Mouse (Mus musculus) gastrocnemius, adult 18-20 months (tissue): ENCODE results near the gene Rap1gap. TPM values are rescaled to one million over a fixed set of nuclear protein-coding genes. Genes with fewer than 3 reads are reported as not detected.

Source experiments
- DNase-seq: peaks from one replicate; pipeline ENCODE4 v3.0.0; 2021; ENCODE audit warnings: low spot score
- total RNA-seq, 2 experiments: library from RNA; stranded (reverse); gene quantifications; 2 replicates each; pipeline ENCODE4 v1.2.3; 2021

The Rap1gap gene
- total RNA-seq, 2 experiments from 2014 or later = 8.3 to 10.2 TPM

DNA sequence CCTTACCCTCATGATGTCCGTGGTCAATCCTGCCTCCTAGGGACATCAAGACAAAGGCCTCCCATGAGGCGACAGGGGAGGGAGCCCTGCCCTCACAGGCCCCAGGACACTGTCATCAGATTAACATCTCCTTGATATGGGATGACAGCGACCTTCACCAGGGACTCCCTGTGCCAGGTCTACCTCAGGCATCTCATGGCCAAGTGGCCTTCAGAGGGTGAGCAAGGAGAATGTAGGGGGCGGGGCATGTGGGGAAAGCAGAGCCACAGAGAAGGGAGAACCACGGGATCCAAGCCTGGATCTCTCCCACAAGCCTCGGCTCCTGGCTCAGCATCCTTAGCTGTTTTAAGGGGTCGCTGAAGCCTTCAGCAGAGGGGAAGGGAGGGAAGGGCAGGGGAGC is 79.3 kb downstream of the Rap1gap start:
- no peak for DNase-seq

- DNase-seq = no peak
Measured at GRCm38 (mm10) chr4:137744433-137744918, 80.0 kb downstream of the Rap1gap start.

GRCm38 (mm10) chr4:137747091-137747490 is 82.6 kb downstream of the Rap1gap start:
- no peak for DNase-seq

GRCm38 (mm10) chr4:137747590-137747989 is 83.1 kb downstream of the Rap1gap start:
- DNase-seq = no peak

GRCm38 (mm10) chr4:137748726-137749125 is 84.2 kb downstream of the Rap1gap start:
- no peak for DNase-seq

DNA sequence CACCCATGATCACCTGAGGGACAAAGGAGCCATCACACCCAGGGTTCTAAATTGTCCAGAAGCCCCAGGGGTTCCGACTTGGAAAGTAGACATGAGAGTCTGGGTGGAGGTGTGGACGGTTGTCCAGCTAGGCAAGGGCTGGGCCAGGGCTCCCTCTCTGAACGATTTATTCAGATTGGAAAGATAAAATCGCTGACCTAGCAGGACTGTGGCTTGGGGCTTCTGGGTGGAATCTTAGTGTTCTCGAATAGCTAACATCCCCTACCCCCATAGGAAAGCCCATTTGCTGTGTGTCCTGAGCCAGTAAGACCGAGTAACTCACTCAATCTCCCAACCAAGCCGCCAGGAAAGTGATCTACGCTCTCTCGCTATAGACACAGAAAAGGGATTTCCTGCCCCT is 85.2 kb downstream of the Rap1gap start:
- DNase-seq = no peak

- DNase-seq = no peak
Measured at GRCm38 (mm10) chr4:137750121-137750520, 85.6 kb downstream of the Rap1gap start.

DNA sequence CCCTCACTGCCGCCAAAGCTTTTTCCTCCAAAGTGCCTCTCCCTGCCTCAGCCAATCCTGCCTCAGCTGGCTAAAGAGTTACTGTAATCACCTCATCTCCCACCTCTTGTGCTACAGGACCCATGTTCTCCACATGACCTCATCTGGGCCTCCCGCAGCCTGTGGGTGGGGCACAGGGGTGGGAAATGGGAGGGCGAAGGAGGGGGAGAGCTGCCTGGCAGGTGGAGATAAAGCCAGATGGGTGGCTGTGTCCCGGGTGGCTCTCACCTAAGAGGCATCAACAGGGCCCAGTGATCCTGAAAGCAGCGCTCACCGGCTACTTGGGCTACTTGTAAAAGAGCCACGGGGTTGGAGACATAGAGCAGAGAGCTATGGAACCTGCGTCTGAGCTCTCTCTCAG is 86.8 kb downstream of the Rap1gap start:
- no peak for DNase-seq

GRCm38 (mm10) chr4:137751717-137752116 is 87.2 kb downstream of the Rap1gap start:
- no peak for DNase-seq

DNA sequence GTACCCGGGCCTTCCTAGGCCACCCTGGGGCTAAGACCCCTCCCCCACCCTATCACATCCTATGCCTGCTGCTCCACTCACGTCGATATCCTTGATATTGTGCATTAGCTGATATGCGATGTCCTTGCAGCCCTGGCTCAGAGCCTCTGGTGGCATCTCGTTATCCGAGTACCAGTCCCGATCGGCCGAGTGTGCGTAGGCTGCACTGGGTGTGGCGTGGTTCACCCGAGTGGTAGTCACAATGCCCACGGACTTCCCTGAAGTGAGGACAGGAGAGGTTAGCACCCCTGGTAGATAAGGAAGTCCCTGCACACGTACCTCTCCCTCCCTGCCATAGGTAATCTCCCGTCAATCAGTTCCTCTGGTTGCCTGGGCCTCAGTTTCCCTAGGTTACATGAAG is 87.9 kb downstream of the Rap1gap start:
- DNase-seq = no peak

GRCm38 (mm10) chr4:137753199-137753598 is 88.7 kb downstream of the Rap1gap start:
- no peak for DNase-seq

- DNase-seq = no peak
Measured at GRCm38 (mm10) chr4:137754446-137754845, 89.9 kb downstream of the Rap1gap start.

DNA sequence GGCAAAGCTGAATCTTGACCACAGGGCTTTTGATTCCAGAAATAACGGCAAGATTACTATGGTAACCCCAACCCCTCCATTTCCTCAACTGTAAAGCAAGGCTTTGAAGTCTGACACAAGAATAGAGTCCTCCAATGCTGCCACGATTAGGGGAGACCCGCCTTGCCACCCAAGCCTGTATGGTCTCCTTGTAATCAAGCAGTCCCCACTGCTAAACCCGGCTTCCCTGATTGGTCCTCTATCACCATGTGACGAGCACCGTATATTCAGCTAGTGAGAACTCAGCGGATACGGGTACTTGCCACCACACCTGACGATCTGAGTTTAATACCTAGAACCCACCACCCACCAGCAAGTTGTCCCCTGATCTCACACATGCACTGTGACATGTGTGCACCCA is 98.4 kb downstream of the Rap1gap start:
- DNase-seq = no peak

- DNase-seq = no peak
Measured at GRCm38 (mm10) chr4:137763920-137764495, 99.5 kb downstream of the Rap1gap start.

- DNase-seq = no peak
Measured at GRCm38 (mm10) chr4:137764621-137765020, 100.1 kb downstream of the Rap1gap start.

DNA sequence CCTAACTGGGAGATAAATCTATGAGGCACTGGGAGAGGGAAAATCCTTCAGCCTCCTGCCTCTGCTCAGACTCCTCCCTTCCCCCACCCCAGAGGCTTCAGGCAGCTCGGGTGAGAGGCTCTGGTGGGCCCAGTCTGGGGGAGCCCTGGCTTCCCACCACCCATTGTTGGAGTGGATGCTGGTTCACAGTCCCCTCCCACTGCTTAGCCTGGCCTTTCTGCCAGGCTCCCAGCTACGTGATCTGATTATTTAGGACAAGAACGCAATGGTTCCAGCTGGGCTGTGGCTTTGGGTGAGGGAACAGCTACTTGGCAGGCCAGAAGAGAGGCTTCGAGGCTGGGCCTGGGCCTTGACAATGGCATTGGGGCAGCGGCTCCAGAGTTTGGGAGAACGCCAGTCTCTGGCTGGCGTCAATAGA is 101.0 kb downstream of the Rap1gap start:
- DNase-seq = no peak

- DNase-seq = no peak
Measured at GRCm38 (mm10) chr4:137766365-137766764, 101.8 kb downstream of the Rap1gap start.

- no peak for DNase-seq
Measured at GRCm38 (mm10) chr4:137768381-137768780, 103.9 kb downstream of the Rap1gap start.

DNA sequence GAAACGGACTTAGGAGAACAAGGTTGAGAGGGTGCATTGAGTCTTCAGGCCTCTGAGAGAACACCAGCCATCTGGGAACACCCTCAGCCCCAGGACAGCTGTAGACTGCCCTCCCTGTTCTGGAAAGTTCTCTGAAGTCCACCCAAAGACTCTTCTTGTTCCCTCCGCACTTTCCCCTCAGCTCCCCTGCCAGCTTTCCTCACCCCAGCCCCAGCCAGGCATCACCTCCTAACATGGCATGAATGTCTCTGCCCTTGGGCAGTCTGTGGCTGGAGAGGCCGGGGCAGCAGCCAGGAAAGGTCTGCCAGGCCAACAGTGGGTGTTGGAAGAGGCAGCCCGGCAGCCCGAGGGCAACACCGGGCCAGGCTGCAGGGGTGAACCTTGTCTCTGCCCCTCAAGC is 104.3 kb downstream of the Rap1gap start:
- no peak for DNase-seq

GRCm38 (mm10) chr4:137769635-137770034 is 105.1 kb downstream of the Rap1gap start:
- DNase-seq = peak; percentile 74

GRCm38 (mm10) chr4:137770901-137771612 is 106.5 kb downstream of the Rap1gap start:
- DNase-seq = peak; percentile 45

DNA sequence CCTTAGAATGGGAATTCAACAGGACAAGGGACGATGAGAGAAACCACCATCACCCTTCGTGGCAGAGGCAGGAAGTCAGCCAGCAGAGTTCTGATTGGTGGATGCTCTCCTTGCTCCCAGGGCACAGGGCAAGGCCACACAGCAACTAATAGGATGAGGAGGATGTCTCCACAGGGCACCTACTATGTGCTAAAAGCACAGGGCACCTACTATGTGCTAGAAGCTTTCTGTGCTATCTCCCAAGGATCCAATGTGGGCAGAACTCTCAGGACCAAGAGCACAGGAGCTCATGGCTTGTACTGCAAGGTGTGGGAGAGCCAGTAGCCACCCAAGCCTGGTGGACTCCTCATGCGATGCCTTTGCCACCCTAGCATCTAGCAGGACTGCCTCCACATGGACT is 107.2 kb downstream of the Rap1gap start:
- no peak for DNase-seq

DNA sequence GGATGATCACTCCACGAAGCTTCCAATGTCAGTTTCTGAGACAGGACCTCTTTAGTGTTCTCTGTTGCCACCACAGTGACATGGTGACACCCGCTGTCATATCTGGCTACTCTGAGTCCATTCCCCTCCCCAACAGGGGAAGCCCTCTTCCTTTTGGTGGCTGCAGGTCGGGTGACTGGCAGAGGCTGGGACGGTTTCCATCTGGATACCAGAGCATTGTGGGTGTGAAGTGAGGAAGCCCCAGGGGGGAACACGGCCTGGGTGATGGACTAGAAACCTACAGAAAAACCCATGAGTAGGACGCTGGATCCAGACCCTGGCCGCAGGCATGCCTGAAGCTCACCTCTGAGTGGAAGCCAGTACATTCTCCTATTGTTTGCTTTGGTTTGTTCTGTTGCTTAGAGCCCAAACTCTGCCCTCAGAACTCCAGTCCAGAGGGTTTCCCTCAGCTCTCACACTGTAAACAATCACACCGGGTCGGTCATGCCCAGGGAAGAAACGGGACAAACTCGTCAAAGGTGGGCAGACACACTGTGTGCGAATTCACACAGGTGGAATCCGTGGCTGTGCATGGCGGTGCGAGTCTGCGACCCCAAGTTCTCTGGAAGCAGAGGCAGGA is 108.0 kb downstream of the Rap1gap start:
- no peak for DNase-seq
